Mouse (Mus musculus) midbrain, postnatal 0 days (tissue): ENCODE data around the gene Hnrnpl. TPM values are rescaled to one million over a fixed set of nuclear protein-coding genes. Genes with fewer than 3 reads are reported as not detected.

Experiments
- ATAC-seq: fragments of 200-750 bp; cut with Nextera tagmentation; 2 replicates; pipeline ENCODE4 v1.8.0; 2017; ENCODE audit warnings: moderate number of reproducible peaks, mild to moderate bottlenecking, moderate TSS enrichment, moderate library complexity; ENCODE audit not compliant: low FRiP score
- DNase-seq: peaks from one replicate; pipeline ENCODE4 v3.0.0-alpha.2; 2015; ENCODE audit warnings: low spot score
- H3K27ac ChIP-seq: fragments of 300-500 bp; sonication (generic); 2 replicates; pipeline ENCODE4 v1.5.1; 2014; ENCODE audit warnings: low read depth, mild to moderate bottlenecking, low read length, mixed read lengths
- H3K27me3 ChIP-seq: fragments of 300-500 bp; sonication (generic); 2 replicates; pipeline ENCODE4 v1.6.1; 2014; ENCODE audit warnings: low read length, control low read depth, mixed read lengths; ENCODE audit not compliant: insufficient read depth
- H3K36me3 ChIP-seq: fragments of 300-500 bp; sonication (generic); 2 replicates; pipeline ENCODE4 v1.6.1; 2014; ENCODE audit warnings: low read length, control low read depth, mixed read lengths; ENCODE audit not compliant: insufficient read depth
- H3K4me1 ChIP-seq: fragments of 300-500 bp; sonication (generic); 2 replicates; pipeline ENCODE4 v1.6.1; 2014; ENCODE audit warnings: mild to moderate bottlenecking, control low read depth, antibody characterized with exemption, low read length, mixed read lengths; ENCODE audit not compliant: insufficient read depth
- H3K4me2 ChIP-seq: fragments of 300-500 bp; sonication (generic); 2 replicates; pipeline ENCODE4 v1.6.1; 2014; ENCODE audit warnings: low read depth, mild to moderate bottlenecking, low read length, mixed read lengths; ENCODE audit not compliant: poor library complexity, severe bottlenecking
- H3K4me3 ChIP-seq: fragments of 300-500 bp; sonication (generic); 2 replicates; pipeline ENCODE4 v1.5.1; 2014; ENCODE audit warnings: low read depth, mild to moderate bottlenecking, low read length, moderate library complexity
- H3K9ac ChIP-seq: fragments of 300-500 bp; sonication (generic); replicated peaks from 2 replicates; pipeline ENCODE4 v1.6.1; 2014; ENCODE audit warnings: mild to moderate bottlenecking, low read length, moderate library complexity, mixed read lengths; ENCODE audit not compliant: poor library complexity, severe bottlenecking
- H3K9me3 ChIP-seq: fragments of 300-500 bp; sonication (generic); 2 replicates; pipeline ENCODE4 v1.6.1; 2016; ENCODE audit warnings: low read length, control low read depth
- CTCF ChIP-seq: IDR thresholded peaks from 2 replicates; pipeline ENCODE4 v1.5.1; 2016; ENCODE audit warnings: antibody characterized with exemption, mild to moderate bottlenecking
- WGBS: fragments of 180-500 bp; shearing (Covaris S2); extraction: QIAGEN DNeasy Blood & Tissue Kit; methylation state at CpG from one replicate; pipeline ENCODE4 v1.1.7; 2014; 5-methylcytosine and 5-hydroxymethylcytosine counted together
- polyA plus RNA-seq: library from polyadenylated mRNA; unstranded; fragments of >200 nt; fragmentation: Nextera tagmentation; extraction: Ambion mirVana; gene quantifications from 2 replicates; pipeline ENCODE4 v1.2.1, GENCODE M21; 2015
- total RNA-seq: library from RNA; depleted of rRNA; stranded (reverse); fragments of >200 nt; gene quantifications from 2 replicates; pipeline ENCODE4 v1.2.3, GENCODE M21; 2014

Gene Hnrnpl
- total and polyA plus RNA-seq, 2 experiments from 2014 or later = 175 to 265 TPM

DNA sequence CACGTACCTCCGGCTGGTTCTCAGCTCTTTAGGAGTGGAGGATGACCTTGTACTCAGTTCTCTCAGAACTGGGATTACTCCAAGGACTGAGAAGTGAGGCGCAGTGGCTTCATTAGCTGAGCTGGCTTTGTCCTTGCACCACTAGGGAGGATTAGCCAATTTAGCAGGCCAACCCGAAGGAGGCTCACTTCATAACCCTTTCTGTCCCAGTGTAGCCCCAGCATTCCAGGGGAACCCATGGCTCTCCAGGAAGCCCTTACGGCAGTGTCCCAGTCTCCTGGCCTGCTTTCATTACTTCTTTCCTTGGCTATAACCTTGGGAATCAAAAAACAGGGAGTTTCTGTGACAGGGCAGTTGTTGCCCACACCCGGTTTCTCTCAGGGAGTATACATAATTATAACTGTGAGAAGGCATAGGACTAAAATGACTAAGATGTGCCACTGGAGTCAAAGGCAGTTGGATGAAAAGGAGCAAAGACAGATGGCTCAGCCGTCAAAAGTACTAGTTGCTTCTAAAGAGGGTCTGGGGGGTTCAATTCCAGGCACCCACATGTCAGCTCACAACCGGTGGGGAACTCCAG, 610 bp upstream of the Hnrnpl start:
- DNase-seq (no peak), ATAC-seq (no peak)
- TF ChIP-seq CTCF = no peak
- Histone ChIP-seq H3K9me3 (no peaks in the 10 kb centered on the region), H3K27me3 (no peaks in the 10 kb centered on the region), H3K9ac (peak overlapping the region; percentile 80; the same call in 1 of the 2 replicates), H3K4me3 (peak overlapping the region; percentile 78), H3K27ac (peak overlapping the region; percentile 99), H3K4me2 (peak overlapping the region; percentile 91), H3K4me1 (peaks cover 12% of the 10 kb centered on the region; the same call in 1 of the 2 replicates), H3K36me3 (peaks cover 3% of the 10 kb centered on the region; the same call in 1 of the 2 replicates)
- 23% methylated on average over 8 of the region's 8 CpGs for WGBS

DNA sequence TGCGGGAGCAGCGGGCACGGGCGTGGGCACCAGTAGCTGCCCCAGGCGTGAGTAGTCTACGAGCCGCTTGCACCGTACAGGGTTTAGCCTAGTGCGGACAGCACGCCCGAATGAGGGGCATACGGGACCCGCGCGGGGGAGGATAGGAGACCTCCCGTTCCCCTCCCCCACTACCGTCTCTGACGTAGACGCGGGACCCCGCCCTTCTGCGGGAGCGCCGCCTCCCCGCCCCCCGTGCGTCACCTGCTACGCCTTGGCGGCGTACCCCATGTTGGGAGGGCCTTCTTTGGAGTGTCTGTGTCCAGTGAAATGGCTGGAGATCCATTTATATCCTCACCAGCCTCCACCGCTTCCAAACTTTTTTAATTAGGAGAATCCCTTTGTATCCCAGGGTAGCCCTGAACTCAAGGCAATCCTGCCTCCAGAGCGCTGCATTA, 634 bp downstream of the Hnrnpl start:
- H3K4me1 ChIP-seq = peaks cover 15% of the 10 kb centered on the region; the same call in 1 of the 2 replicates
- no peak for TF ChIP-seq CTCF
- H3K4me3 ChIP-seq = peak overlapping the region; percentile 78
- H3K36me3 ChIP-seq = peaks cover 9% of the 10 kb centered on the region
- 1% methylated on average over 26 of the region's 32 CpGs for WGBS
- ATAC-seq = peak; percentile 47
- peak overlapping the region; percentile 91 for H3K4me2 ChIP-seq
- no peaks in the 10 kb centered on the region for H3K27me3 ChIP-seq
- peak overlapping the region; percentile 99 for H3K27ac ChIP-seq
- DNase-seq = peak; percentile 94
- peak overlapping the region; percentile 80 for H3K9ac ChIP-seq
- H3K9me3 ChIP-seq = no peaks in the 10 kb centered on the region

GRCm38 (mm10) chr7:28809401-28810089, 1.2 kb downstream of the Hnrnpl start:
- under 1% methylated on average over 35 of the region's 35 CpGs for WGBS
- peak; percentile 61 for DNase-seq
- peak overlapping the region; percentile 80 for H3K9ac ChIP-seq
- peak overlapping the region; percentile 78 for H3K4me3 ChIP-seq
- no peaks in the 10 kb centered on the region for H3K27me3 ChIP-seq
- no peak for ATAC-seq
- peak overlapping the region; percentile 91 for H3K4me2 ChIP-seq
- H3K27ac ChIP-seq = peak overlapping the region; percentile 99
- no peak; the same call in 1 of the 2 replicates for TF ChIP-seq CTCF
- H3K4me1 ChIP-seq = peaks cover 15% of the 10 kb centered on the region; the same call in 1 of the 2 replicates
- H3K9me3 ChIP-seq = no peaks in the 10 kb centered on the region
- H3K36me3 ChIP-seq = peaks cover 15% of the 10 kb centered on the region

- Histone ChIP-seq H3K4me2 (peak overlapping the region; percentile 91), H3K4me3 (peak overlapping the region; percentile 78), H3K9ac (peak overlapping the region; percentile 95), H3K27me3 (no peaks in the 10 kb centered on the region), H3K9me3 (no peaks in the 10 kb centered on the region), H3K4me1 (peaks cover 15% of the 10 kb centered on the region; the same call in 1 of the 2 replicates), H3K36me3 (peaks cover 21% of the 10 kb centered on the region), H3K27ac (peak overlapping the region; percentile 99)
- ATAC-seq (peak; percentile 93), DNase-seq (peak; percentile 100)
- peak; percentile 76 for TF ChIP-seq CTCF
- under 1% methylated on average over 68 of the region's 70 CpGs for WGBS
These were observed 2.0 kb downstream of the Hnrnpl start for GRCm38 (mm10) chr7:28810107-28811066.

DNA sequence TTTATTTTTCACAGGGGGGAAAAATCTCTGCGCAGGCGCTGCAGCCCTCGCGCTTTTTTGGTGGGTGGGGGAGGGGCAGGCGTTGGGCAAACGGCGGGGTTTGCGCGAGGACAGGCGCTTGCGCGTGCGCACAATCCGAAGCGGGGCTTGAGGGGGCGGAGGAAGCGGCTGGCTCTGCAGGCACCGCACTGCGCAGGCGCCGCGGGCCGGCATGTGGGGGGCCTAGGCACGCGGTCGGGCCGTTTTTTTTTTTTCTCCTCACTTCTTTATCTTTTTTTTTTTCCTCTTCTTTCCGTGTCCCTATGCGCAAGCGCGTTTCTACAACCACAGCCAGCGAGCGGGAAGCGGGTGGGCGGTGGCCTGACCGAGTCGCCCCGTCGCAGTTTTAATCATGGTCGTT, 2.9 kb downstream of the Hnrnpl start:
- Histone ChIP-seq H3K36me3 (peaks cover 30% of the 10 kb centered on the region), H3K27me3 (no peaks in the 10 kb centered on the region), H3K4me2 (peak overlapping the region; percentile 62), H3K27ac (peak overlapping the region; percentile 97), H3K9me3 (no peaks in the 10 kb centered on the region), H3K9ac (peak overlapping the region; percentile 95), H3K4me3 (peak overlapping the region; percentile 74), H3K4me1 (peaks cover 15% of the 10 kb centered on the region; the same call in 1 of the 2 replicates)
- ATAC-seq (peak; percentile 72), DNase-seq (peak; percentile 97)
- TF ChIP-seq CTCF = no peak
- WGBS = under 1% methylated on average over 40 of the region's 40 CpGs
